Mouse (Mus musculus) right cerebral cortex, postnatal 14 days (tissue): ENCODE results near the gene Pde4c.
A peak's percentile ranks its signal among the peaks of the same experiment; 100 is the strongest.

ENCODE experiments used
- DNase-seq: peaks from one replicate; pipeline ENCODE4 v3.0.0; 2022

Pde4c gene

DNA sequence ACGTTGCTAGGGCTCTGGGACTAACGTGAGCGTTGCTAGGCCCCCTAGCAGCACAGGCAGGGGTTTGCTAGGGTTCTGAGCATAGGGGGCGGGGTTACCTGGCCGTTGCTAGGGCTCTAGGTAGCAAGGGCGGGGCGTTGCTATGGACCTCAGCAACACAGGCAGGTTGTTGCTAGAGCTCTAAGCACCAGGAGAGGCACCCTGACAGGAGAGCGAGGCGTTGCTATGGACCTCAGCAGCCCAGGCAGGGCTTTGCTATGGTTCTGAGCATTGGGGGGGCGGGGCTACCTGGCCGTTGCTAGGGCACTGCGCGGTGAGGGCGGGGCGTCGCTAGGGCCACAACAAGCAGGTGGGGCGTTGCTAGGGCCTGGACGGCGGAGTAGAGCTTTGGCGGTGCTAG, 69.2 kb downstream of the Pde4c start:
- peak; percentile 79 for DNase-seq

DNA sequence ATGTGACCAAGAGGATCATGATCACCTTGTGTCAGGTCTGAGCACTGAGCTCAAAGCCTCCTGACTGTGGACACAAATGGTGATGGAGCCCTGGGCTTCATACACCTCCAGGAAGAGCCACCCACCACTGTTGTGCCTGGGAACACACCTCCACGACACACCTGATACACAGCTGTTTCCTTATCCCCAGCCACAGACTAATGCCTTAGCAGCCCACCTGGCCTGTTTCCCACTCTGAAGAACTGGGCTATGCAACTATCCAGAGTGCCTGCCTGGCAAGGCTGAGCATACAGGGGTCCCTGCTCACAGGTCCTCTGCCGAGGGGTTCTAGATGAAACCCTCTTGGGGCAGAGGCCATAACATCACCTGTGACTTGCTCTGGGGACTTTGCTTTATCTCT, 70.7 kb downstream of the Pde4c start:
- DNase-seq, result no peak

DNA sequence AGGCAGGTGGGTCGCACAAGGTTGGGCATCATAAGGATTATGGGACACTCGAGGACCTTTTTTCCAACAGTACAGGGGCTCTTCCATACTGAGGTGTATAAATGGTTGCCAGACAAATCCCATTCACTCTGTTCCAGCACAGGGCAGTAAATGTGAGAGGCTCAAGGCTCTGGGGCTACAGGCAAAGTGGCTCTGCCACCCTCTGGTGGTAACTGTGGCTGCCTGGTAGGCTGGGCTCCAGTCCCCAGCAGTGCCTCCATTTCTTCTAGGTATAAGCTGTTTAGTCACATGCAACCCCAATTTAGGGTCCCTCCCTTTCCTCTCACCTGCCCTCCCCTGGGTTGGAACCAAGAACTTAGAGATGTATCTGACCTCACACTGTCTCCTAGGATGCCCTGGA, 71.8 kb downstream of the Pde4c start:
- DNase-seq, result no peak

DNA sequence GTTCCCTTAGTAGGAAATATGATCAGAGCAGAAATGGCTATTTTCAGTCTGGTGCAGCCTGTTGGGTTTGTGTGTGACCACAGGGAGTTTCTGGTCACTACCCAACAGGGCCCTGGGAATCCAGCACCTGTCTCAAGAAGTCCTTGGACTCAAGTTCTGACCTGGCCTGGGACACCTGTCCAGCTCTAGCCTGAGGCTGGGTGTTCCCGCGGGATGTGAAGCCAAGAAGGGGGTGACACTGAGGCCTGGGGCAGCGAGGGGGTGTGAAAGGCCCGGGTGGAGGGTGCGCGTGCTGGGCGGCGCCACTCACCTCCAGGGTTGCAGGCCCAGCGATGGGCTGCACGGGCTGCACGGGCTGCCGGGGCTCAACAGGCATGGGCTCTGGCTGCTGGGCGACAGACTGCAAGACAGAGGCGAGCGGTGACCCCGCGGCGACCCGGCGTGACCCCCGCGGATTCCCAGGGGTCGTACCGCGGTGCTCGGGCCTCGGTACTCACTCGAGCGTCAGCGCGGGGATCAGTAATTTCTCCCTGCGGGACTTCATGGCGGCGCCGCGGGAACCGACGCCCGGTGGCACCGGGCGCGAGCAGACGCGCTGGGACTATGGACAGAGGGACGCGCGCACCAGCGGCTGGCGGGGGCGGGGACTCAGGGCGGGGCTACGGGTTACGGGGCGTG, 73.0 kb downstream of the Pde4c start:
- DNase-seq, result peak; percentile 84

DNA sequence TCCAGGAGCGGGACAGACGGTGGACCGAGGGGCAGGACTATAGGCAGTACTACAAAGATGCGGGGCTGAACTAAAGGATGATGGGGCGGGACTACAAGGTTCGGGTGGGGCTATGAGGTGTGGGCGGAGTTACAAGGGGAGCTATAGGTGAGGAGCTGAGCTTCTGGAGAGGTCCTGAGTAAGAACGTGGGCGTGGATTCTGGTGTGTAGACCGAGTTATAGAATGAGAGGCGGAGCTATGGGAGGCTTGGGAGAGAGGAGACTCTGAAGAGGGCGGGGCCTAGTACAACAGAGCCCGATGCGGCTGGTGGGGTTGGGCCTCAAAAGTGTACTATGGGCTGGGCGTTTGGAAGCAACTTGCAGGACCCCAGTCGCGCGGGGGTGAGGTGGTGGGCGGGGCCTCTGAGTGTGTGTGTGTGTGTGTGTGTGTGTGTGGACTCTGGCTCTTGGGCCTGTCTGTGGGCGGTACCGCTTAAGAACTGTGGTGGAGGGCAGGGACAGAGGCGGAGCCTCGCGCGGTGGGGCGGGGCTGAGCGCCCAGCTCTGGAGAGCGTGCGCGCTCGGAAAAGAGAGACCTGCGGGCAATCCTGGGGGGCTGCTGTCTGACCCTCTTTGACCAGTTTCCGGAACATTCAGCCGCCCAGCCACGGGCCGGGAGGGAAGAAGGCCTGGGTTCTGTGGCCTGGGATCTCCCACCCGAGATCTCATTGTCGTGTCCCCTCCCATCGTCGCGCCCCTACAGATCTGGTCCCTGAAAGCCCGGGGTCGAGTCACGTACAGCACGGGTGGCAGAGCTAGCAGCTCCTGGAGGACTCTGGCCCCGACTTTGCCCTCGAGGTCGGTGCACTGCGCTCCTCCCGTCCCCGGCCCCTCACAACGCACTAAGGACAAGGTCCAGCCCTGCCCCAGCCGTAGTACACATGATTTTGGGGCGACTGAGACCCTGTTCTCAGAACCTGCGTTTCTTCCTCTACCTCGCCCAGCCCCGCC, 73.9 kb downstream of the Pde4c start:
- peak; percentile 81 for DNase-seq

DNA sequence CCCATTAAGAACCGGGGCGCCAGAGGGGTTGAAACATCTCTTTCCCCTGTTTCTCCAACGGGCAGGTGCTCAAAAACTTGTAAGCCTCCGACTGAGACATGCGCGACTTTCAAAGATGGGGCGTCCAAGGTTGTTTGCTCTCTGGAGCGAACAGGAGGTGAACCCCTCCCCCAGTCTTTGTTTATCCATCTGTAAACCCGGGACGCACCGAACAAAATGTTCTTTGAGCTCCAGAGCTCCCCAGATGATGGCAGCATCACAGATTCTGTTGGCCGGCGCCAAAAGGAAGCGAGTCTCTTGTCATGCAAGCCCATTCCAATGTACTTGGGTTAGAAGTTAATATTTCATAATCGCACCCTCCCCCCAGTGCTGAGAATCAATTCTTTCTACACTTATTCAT, 74.8 kb downstream of the Pde4c start:
- no peak for DNase-seq

DNA sequence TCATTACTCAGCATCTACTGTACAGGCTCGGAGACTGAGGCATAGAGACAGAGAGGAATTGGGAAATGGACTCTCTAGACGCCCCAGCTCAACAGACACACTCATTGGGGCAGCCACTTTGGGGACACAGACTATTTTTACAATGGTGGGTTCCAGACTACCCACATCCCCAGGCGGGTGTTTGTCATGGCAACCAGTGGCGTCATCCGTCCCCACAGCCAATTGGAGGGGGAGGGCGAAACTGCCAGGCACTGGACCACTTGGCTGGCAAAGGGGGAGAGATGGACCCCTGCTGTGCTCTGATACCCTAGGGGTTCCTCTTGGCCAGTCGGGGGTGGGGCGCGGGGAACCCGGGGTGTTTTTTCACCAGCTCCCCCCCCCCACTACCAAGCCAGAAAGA, 77.1 kb downstream of the Pde4c start:
- peak; percentile 57 for DNase-seq
